Mouse (Mus musculus): Measurements from ENCODE around the gene Cavin4.

DNA sequence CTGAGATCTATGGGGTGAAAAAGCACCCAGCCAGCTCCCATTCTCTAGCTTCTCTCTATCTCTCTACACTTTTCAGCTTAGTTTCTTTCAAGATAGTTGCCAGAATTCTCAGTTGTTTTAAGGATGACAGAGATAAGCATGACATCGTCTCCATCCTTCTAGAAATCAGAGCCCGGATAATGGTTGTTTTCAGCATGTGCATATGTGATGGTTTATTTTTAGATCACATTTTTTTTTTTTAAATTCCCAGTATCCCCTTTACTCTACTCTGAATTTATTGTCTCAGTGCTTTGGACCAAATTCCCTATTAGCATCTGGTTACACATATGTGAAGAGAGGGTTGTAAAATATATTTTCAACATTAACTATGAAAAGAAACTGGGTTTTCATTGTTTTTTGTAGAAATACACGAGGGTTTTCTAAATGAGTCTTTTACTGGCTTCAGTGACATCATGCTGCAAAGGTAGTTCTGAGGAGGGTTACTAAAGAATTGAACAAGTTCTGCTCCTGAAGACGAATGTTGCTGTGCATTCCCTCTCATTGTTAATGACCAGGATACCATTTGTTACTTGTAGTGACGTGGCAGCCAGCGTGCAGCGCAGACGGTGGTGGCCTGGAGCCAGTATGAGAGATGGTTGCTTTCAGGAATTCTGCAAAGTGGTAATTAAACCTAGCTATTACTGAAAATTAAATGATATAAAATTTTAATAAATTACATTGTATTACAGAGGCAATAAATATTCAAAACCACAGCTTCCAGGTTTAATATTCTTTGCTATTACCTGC lies 52.7 kb downstream of the Cavin4 start:
- no peak for TF ChIP-seq POLR2A (IDR thresholded peaks at IDR 0.05; ENCODE audit: borderline replicate concordance, extremely low read depth, insufficient read depth, insufficient read length, poor library complexity, severe bottlenecking)
- TF ChIP-seq CTCF (IDR thresholded peaks at IDR 0.05; ENCODE audit: borderline replicate concordance, extremely low read depth, insufficient read depth, insufficient read length): no peak

Measured in brain, embryonic 14.5 days (tissue).